Mouse (Mus musculus) lung, embryonic 14.5 days (tissue): ENCODE results near the gene Zfp710. TPM values are rescaled to one million over a fixed set of nuclear protein-coding genes. Genes with fewer than 3 reads are reported as not detected.
"Not testable (repeated sequence)": the region's sequence is repeated elsewhere in the genome, so short reads cannot be mapped to it uniquely, and the experiment has no call there.

ENCODE experiments used
- ATAC-seq: fragments of 200-750 bp; cut with Nextera tagmentation; 2 replicates; pipeline ENCODE4 v1.8.0; 2017; ENCODE audit warnings: mild to moderate bottlenecking, moderate TSS enrichment, moderate library complexity; ENCODE audit not compliant: insufficient read depth
- DNase-seq: peaks from one replicate; pipeline ENCODE4 v3.0.0-alpha.2; 2015
- H3K27ac ChIP-seq: fragments of 300-500 bp; sonication (generic); 2 replicates; pipeline ENCODE4 v1.5.1; 2014; ENCODE audit warnings: low read depth, mild to moderate bottlenecking, moderate library complexity
- H3K27me3 ChIP-seq: fragments of 300-500 bp; sonication (generic); 2 replicates; pipeline ENCODE4 v1.6.1; 2014; ENCODE audit warnings: low read length, control low read depth; ENCODE audit not compliant: insufficient read depth
- H3K36me3 ChIP-seq: fragments of 300-500 bp; sonication (generic); 2 replicates; pipeline ENCODE4 v1.6.1; 2014; ENCODE audit warnings: control low read depth; ENCODE audit not compliant: insufficient read depth
- H3K4me1 ChIP-seq: fragments of 300-500 bp; sonication (generic); 2 replicates; pipeline ENCODE4 v1.6.1; 2014; ENCODE audit warnings: antibody characterized with exemption, control low read depth; ENCODE audit not compliant: insufficient read depth
- H3K4me2 ChIP-seq: fragments of 300-500 bp; sonication (generic); 2 replicates; pipeline ENCODE4 v1.6.1; 2014; ENCODE audit warnings: mild to moderate bottlenecking
- H3K4me3 ChIP-seq: fragments of 300-500 bp; sonication (generic); 2 replicates; pipeline ENCODE4 v1.5.1; 2014; ENCODE audit warnings: low read depth, low read length
- H3K9ac ChIP-seq: fragments of 300-500 bp; sonication (generic); 2 replicates; pipeline ENCODE4 v1.6.1; 2014
- H3K9me3 ChIP-seq: fragments of 300-500 bp; sonication (generic); 2 replicates; pipeline ENCODE4 v1.6.1; 2016; ENCODE audit warnings: low read depth, low read length, control low read depth
- CTCF ChIP-seq: IDR thresholded peaks from 2 replicates; pipeline ENCODE4 v1.5.1; 2016; ENCODE audit warnings: antibody characterized with exemption, low read depth
- WGBS: fragments of 180-500 bp; shearing (Covaris S2); extraction: QIAGEN DNeasy Blood & Tissue Kit; methylation state at CpG from one replicate; pipeline ENCODE4 v1.1.7; 2014; 5-methylcytosine and 5-hydroxymethylcytosine counted together
- polyA plus RNA-seq: library from polyadenylated mRNA; unstranded; fragments of >200 nt; fragmentation: Nextera tagmentation; extraction: Ambion mirVana; gene quantifications from 2 replicates; pipeline ENCODE4 v1.2.1, GENCODE M21; 2014

Gene Zfp710
- polyA plus RNA-seq, 1 experiment from 2014 or later = 17.7 TPM

GRCm38 (mm10) chr7:80049746-80050145 is 25.1 kb downstream of the Zfp710 start:
- ATAC-seq (no peak), DNase-seq (no peak)
- H3K4me3 ChIP-seq = no peak overlapping the region
- no peak overlapping the region for H3K27ac ChIP-seq
- H3K9ac ChIP-seq = no peak overlapping the region
- no peak for TF ChIP-seq CTCF
- no peaks in the 10 kb centered on the region for H3K27me3 ChIP-seq
- H3K9me3 ChIP-seq = no peaks in the 10 kb centered on the region
- H3K4me1 ChIP-seq = peaks cover 25% of the 10 kb centered on the region
- WGBS = 64% methylated on average over 2 of the region's 2 CpGs
- no peak overlapping the region for H3K4me2 ChIP-seq
- no peaks in the 10 kb centered on the region for H3K36me3 ChIP-seq

DNA sequence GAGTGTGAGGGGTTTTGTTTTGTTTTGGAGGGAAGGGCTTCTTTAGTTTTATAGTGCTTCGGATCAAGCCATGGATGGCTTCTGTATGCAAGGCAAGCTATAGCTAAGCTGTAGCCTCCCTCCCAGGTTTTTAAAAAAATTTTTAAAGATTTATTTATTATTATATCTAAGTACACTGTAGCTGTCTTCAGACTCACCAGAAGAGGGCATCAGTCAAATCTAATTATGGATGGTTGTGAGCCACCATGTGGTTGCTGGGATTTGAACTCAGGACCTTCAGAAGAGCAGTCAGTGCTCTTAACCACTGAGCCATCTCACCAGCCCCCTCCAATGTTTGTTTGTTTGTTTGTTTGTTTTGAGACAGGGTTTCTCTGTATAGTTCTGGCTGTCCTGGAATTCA is 25.8 kb downstream of the Zfp710 start:
- not testable (repeated sequence) for H3K27ac ChIP-seq, H3K9me3 ChIP-seq, ATAC-seq, DNase-seq, H3K4me3 ChIP-seq, H3K36me3 ChIP-seq, H3K27me3 ChIP-seq, H3K4me2 ChIP-seq, H3K9ac ChIP-seq
- peaks cover 24% of the 10 kb centered on the region for H3K4me1 ChIP-seq
- 84% methylated on average over 1 of the region's 1 CpGs for WGBS

- H3K4me2 ChIP-seq = peak overlapping the region; percentile 19
- H3K27me3 ChIP-seq = no peaks in the 10 kb centered on the region
- no peak for TF ChIP-seq CTCF
- H3K4me1 ChIP-seq = peaks cover 36% of the 10 kb centered on the region
- H3K9ac ChIP-seq = no peak overlapping the region
- no peaks in the 10 kb centered on the region for H3K9me3 ChIP-seq
- peak; percentile 70 for DNase-seq
- 35% methylated on average over 6 of the region's 6 CpGs for WGBS
- H3K27ac ChIP-seq = peak overlapping the region; percentile 21; the same call in 1 of the 2 replicates
- H3K36me3 ChIP-seq = no peaks in the 10 kb centered on the region
- H3K4me3 ChIP-seq = no peak overlapping the region
- ATAC-seq = peak; percentile 44
Measured at GRCm38 (mm10) chr7:80051835-80052234, 27.2 kb downstream of the Zfp710 start.

DNA sequence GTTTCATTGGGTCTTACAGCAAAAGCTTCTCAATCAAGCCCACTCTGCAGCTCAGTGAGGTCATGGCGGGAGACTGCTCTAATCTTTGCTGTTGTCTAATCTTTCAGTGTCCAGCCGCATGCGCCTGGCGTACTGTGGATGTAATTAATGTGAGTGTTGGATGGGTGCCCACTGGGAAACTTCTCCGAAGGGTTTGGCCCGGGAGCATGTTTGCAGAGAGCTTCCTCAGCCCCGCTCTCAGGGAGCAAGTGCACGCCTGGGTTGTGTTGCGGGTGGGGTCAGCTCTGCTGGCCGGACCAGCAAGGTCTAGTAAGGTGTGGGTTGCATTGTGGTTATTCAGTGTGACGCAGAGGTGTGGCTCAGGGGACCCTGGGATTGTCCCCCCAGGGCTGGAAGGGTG is 27.6 kb downstream of the Zfp710 start:
- Histone ChIP-seq H3K9me3 (no peaks in the 10 kb centered on the region), H3K4me2 (peak overlapping the region; percentile 19), H3K27me3 (no peaks in the 10 kb centered on the region), H3K9ac (no peak overlapping the region), H3K4me1 (peaks cover 41% of the 10 kb centered on the region), H3K4me3 (no peak overlapping the region), H3K27ac (peak overlapping the region; percentile 21; the same call in 1 of the 2 replicates), H3K36me3 (no peaks in the 10 kb centered on the region)
- TF ChIP-seq CTCF = no peak
- 14% methylated on average over 11 of the region's 11 CpGs for WGBS
- peak; percentile 73 for ATAC-seq
- peak; percentile 94 for DNase-seq

- ATAC-seq (no peak), DNase-seq (no peak)
- peaks cover 46% of the 10 kb centered on the region for H3K4me1 ChIP-seq
- TF ChIP-seq CTCF = no peak
- H3K27me3 ChIP-seq = no peaks in the 10 kb centered on the region
- no peaks in the 10 kb centered on the region; the same call in 1 of the 2 replicates for H3K36me3 ChIP-seq
- no peak overlapping the region for H3K4me2 ChIP-seq
- 82% methylated on average over 9 of the region's 9 CpGs for WGBS
- no peaks in the 10 kb centered on the region for H3K9me3 ChIP-seq
- H3K4me3 ChIP-seq = no peak overlapping the region
- H3K27ac ChIP-seq = no peak overlapping the region
- no peak overlapping the region for H3K9ac ChIP-seq
Measured at GRCm38 (mm10) chr7:80053147-80053546, 28.5 kb downstream of the Zfp710 start.

GRCm38 (mm10) chr7:80055781-80056180 is 31.2 kb downstream of the Zfp710 start:
- DNase-seq (no peak), ATAC-seq (no peak)
- H3K4me3 ChIP-seq = no peak overlapping the region
- no peaks in the 10 kb centered on the region; the same call in 1 of the 2 replicates for H3K36me3 ChIP-seq
- 57% methylated on average over 12 of the region's 12 CpGs for WGBS
- H3K4me1 ChIP-seq = peaks cover 60% of the 10 kb centered on the region
- TF ChIP-seq CTCF = no peak
- H3K4me2 ChIP-seq = no peak overlapping the region
- no peaks in the 10 kb centered on the region for H3K27me3 ChIP-seq
- no peaks in the 10 kb centered on the region for H3K9me3 ChIP-seq
- no peak overlapping the region for H3K9ac ChIP-seq
- H3K27ac ChIP-seq = peak overlapping the region; percentile 63; the same call in 1 of the 2 replicates

- peaks cover 56% of the 10 kb centered on the region for H3K4me1 ChIP-seq
- WGBS = 51% methylated on average over 4 of the region's 4 CpGs
- H3K4me2 ChIP-seq = peak overlapping the region; percentile 37
- peak overlapping the region; percentile 84 for H3K27ac ChIP-seq
- no peak for TF ChIP-seq CTCF
- no peaks in the 10 kb centered on the region for H3K27me3 ChIP-seq
- DNase-seq (peak; percentile 62), ATAC-seq (peak; percentile 69)
- peak overlapping the region; percentile 15; the same call in 1 of the 2 replicates for H3K9ac ChIP-seq
- H3K4me3 ChIP-seq = no peak overlapping the region
- no peaks in the 10 kb centered on the region for H3K9me3 ChIP-seq
- H3K36me3 ChIP-seq = no peaks in the 10 kb centered on the region; the same call in 1 of the 2 replicates
Measured at GRCm38 (mm10) chr7:80057002-80057691, 32.5 kb downstream of the Zfp710 start.
